Comparison of ENCODE assay signal across 23 mouse cellular contexts in genomic region chr13:97640236-97640635, GRCm38 (mm10).
"Had no signal": no experiment of that assay in that cellular context is flagged by ENCODE, and none has a peak within 500 bp of the region (broad histone marks: within the 10 kb centered on the region; RNA-seq: fewer than 3 reads in every experiment).

No protein-coding gene starts in this region.

- H3K27me3 ChIP-seq: heart, embryonic 15.5 days; hindbrain, embryonic 12.5 days; intestine, embryonic 15.5 days; limb, embryonic 12.5 days; liver, embryonic 13.5 days had no signal

- ATAC-seq: forebrain, embryonic 16.5 days; hindbrain, embryonic 16.5 days; inflammation-experienced regulatory T-cells, adult 6 months; intestine, embryonic 15.5 days; intestine, postnatal 0 days had no signal

- H3K4me1 ChIP-seq: intestine, embryonic 15.5 days; liver, embryonic 13.5 days had no signal

- H3K9ac ChIP-seq: heart, embryonic 15.5 days; hindbrain, embryonic 12.5 days; hindbrain, embryonic 14.5 days; intestine, embryonic 15.5 days; limb, embryonic 12.5 days; liver, embryonic 13.5 days had no signal

- DNase-seq: gastrocnemius, adult 2 months; gastrocnemius, postnatal 10 days; gastrocnemius, postnatal 25 days; kidney, adult 18-20 months; kidney, adult 8-10 months; kidney, postnatal 25 days; kidney, postnatal 4 days; liver; liver, embryonic 13.5 days had no signal

- H3K27ac ChIP-seq: gastrocnemius, adult 2 months; heart, adult 2 months; heart, embryonic 15.5 days; hindbrain, embryonic 10.5 days; hindbrain, embryonic 12.5 days; hindbrain, embryonic 14.5 days; intestine, embryonic 15.5 days; limb, embryonic 10.5 days; limb, embryonic 12.5 days; liver, embryonic 13.5 days had no signal

- H3K36me3 ChIP-seq: heart, embryonic 15.5 days; hindbrain, embryonic 10.5 days; hindbrain, embryonic 12.5 days; intestine, embryonic 15.5 days; limb, embryonic 10.5 days; limb, embryonic 12.5 days; liver, embryonic 13.5 days had no signal

- H3K4me3 ChIP-seq: gastrocnemius, adult 2 months; heart, adult 2 months; heart, embryonic 15.5 days; hindbrain, embryonic 10.5 days; hindbrain, embryonic 12.5 days; intestine, embryonic 15.5 days; layer of hippocampus, adult 2 months; limb, embryonic 10.5 days; limb, embryonic 12.5 days; liver, embryonic 13.5 days had no signal

- H3K4me2 ChIP-seq: heart, embryonic 15.5 days; hindbrain, embryonic 12.5 days; hindbrain, embryonic 14.5 days; intestine, embryonic 15.5 days; limb, embryonic 12.5 days; liver, embryonic 11.5 days; liver, embryonic 13.5 days had no signal

- H3K9me3 ChIP-seq: heart, embryonic 15.5 days; hindbrain, embryonic 10.5 days; hindbrain, embryonic 12.5 days; intestine, embryonic 15.5 days; limb, embryonic 10.5 days; liver, embryonic 13.5 days had no signal
